Comparison of ENCODE assay signal across 8 mouse cellular contexts in genomic region chr4:45855803-45856424, GRCm38 (mm10). TPM values are rescaled to one million over a fixed set of nuclear protein-coding genes. Genes with fewer than 3 reads are reported as not detected.
A peak's percentile ranks its signal among the peaks of the same experiment; 100 is the strongest.
DNase-seq lines count a peak whose midpoint lies in the region; ATAC-seq and TF ChIP-seq lines count a peak whose summit lies in the region.

No protein-coding gene starts in this region.

- peak; percentile 68 for TF ChIP-seq RAD21 in MEL (IDR thresholded peaks at IDR 0.05; ENCODE audit: low read depth, low read length)

- H3K79me2 ChIP-seq in MEL (ENCODE audit: control insufficient read depth, insufficient read depth, low read length, poor library complexity), result no peaks in the 10 kb centered on the region

- no peaks in the 10 kb centered on the region for H3K4me1 ChIP-seq in MEL (ENCODE audit: control insufficient read depth in 1 of 2, insufficient read depth in 2 of 2, low read length in 2 of 2)
- no peaks in the 10 kb centered on the region for H3K4me1 ChIP-seq in forebrain, embryonic 11.5 days (replicated peaks; ENCODE audit: control insufficient read depth, insufficient read depth, low read length)

- no peak overlapping the region for H3K4me2 ChIP-seq in forebrain, embryonic 11.5 days (ENCODE audit: low read depth, low read length, severe bottlenecking)

- no peak overlapping the region for H3K9ac ChIP-seq in MEL (ENCODE audit: control insufficient read depth, low read depth, low read length, poor library complexity, severe bottlenecking)
- no peak overlapping the region for H3K9ac ChIP-seq in forebrain, embryonic 11.5 days (ENCODE audit: low read length)

- WGBS in forebrain, embryonic 11.5 days, result 47% methylated on average over 19 of the region's 19 CpGs

- H3K4me3 ChIP-seq in MEL (ENCODE audit: control insufficient read depth in 1 of 2, insufficient read depth in 1 of 2, low read depth in 2 of 2, low read length in 2 of 2), result no peak overlapping the region
- H3K4me3 ChIP-seq in forebrain, embryonic 11.5 days (ENCODE audit: low read depth, low read length), result no peak overlapping the region

- TF ChIP-seq EP300 in MEL (IDR thresholded peaks at IDR 0.05; ENCODE audit: low read depth in 1 of 2, low read length in 2 of 2), result no peak

- intact Hi-C loops in heart, postnatal 25 days (cut with DNase I), result loop anchor here (1.0 to 5.0 kb wide), 2 partner anchors 437 to 569 kb away; no protein-coding TSS in a partner anchor

- H3K27ac ChIP-seq in MEL (ENCODE audit: control insufficient read depth, low read depth, low read length), result no peak overlapping the region
- no peak overlapping the region for H3K27ac ChIP-seq in forebrain, embryonic 11.5 days (ENCODE audit: low read depth, low read length)

- peak; percentile 61; the same call in 1 of the 2 replicates for ATAC-seq in forebrain, embryonic 11.5 days (replicated peaks; ENCODE audit: low FRiP score)

- DNase-seq in MEL (ENCODE audit: low read depth, low spot score), result peak; percentile 63
- peak; percentile 16 for DNase-seq in c-Kit-negative CD71-positive TER-119-positive erythroid progenitor cells, embryonic 14.5 days (ENCODE audit: low read depth, low spot score)
- peak; percentile 83 for DNase-seq in forebrain, embryonic 11.5 days (ENCODE audit: low spot score)
- peak; percentile 13 for DNase-seq in heart, postnatal 25 days (ENCODE audit: low spot score)
- DNase-seq in layer of hippocampus, adult 9-10 months (ENCODE audit: low spot score), result peak; percentile 50
- DNase-seq in lung, postnatal 14 days, result peak; percentile 83
- DNase-seq in retina, postnatal 7 days (ENCODE audit: low read depth, low spot score), result peak; percentile 70
- DNase-seq in urinary bladder, adult 18-20 months (ENCODE audit: low spot score in 2 of 2), result peak; percentile 47 to 62

- H3K9me3 ChIP-seq in MEL (replicated peaks; ENCODE audit: insufficient read depth, low read length), result no peaks in the 10 kb centered on the region
- H3K9me3 ChIP-seq in forebrain, embryonic 11.5 days (ENCODE audit: control insufficient read depth, low read length), result peaks cover 3% of the 10 kb centered on the region; the same call in 1 of the 2 replicates

- TF ChIP-seq POLR2A in MEL (IDR thresholded peaks at IDR 0.05; ENCODE audit: control insufficient read depth in 1 of 2, insufficient read depth in 1 of 2, low read depth in 1 of 2, low read length in 2 of 2, poor library complexity in 1 of 2), result no peak

- TF ChIP-seq CTCF in MEL (IDR thresholded peaks at IDR 0.05 in 2 of 3, conservative IDR thresholded peaks at IDR 0.05 in 1 of 3; ENCODE audit: control insufficient read depth in 1 of 3, insufficient read depth in 1 of 3, low read depth in 2 of 3, low read length in 3 of 3, poor library complexity in 1 of 3, severe bottlenecking in 1 of 3), result peak; percentile 72 to 78 (median 74)

- H3K36me3 ChIP-seq in MEL (ENCODE audit: control insufficient read depth in 1 of 2, insufficient read depth in 2 of 2, low read length in 2 of 2), result no peaks in the 10 kb centered on the region
- no peaks in the 10 kb centered on the region for H3K36me3 ChIP-seq in forebrain, embryonic 11.5 days (ENCODE audit: control insufficient read depth, insufficient read depth, low read length)

- H3K27me3 ChIP-seq in MEL (ENCODE audit: control insufficient read depth in 1 of 2, insufficient read depth in 2 of 2, low read length in 2 of 2), result peaks cover 4 to 5% of the 10 kb centered on the region in 2 experiments; a peak in 3 of 4 replicates
- H3K27me3 ChIP-seq in forebrain, embryonic 11.5 days (ENCODE audit: control insufficient read depth, insufficient read depth, low read length), result no peaks in the 10 kb centered on the region

TF ChIP-seq in MEL, 35 proteins besides CTCF, POLR2A, EP300 and RAD21:
- TF ChIP-seq TCF12 (IDR thresholded peaks at IDR 0.05; ENCODE audit: low read depth, low read length) (no peak), SMC3 (IDR thresholded peaks at IDR 0.05; ENCODE audit: low read depth, low read length) (peak; percentile 57), NELFE (IDR thresholded peaks at IDR 0.05; ENCODE audit: low read depth, low read length) (no peak), ZC3H11A (IDR thresholded peaks at IDR 0.05; ENCODE audit: low read depth, low read length) (peak; percentile 24), TBP (IDR thresholded peaks at IDR 0.05; ENCODE audit: low read depth, low read length) (no peak)

RNA-seq across cellular contexts. Expression of gene Stra6l, which starts 7.5 kb away (rescaled TPM):
- total RNA-seq in MEL (2012; rRNA removed), result not detected in 2 replicates
- polyA plus RNA-seq in MEL (2012; ENCODE audit: insufficient read depth in 1 of 2, insufficient read length in 2 of 2, low read depth in 1 of 2, low replicate concordance in 2 of 2, missing spikeins in 1 of 2), result not detected
- polyA plus RNA-seq in forebrain, embryonic 11.5 days (2014; fragmentation: Nextera tagmentation; extraction: Ambion mirVana), result 0.37 and 0.56 TPM in 2 replicates
- not detected for total RNA-seq in heart, postnatal 25 days (2021)

RNA-seq across cellular contexts. Expression of gene Igfbpl1, which starts 29.2 kb away (rescaled TPM):
- not detected in 2 replicates for total RNA-seq in MEL (2012; rRNA removed)
- not detected for polyA plus RNA-seq in MEL (2012; ENCODE audit: insufficient read depth in 1 of 2, insufficient read length in 2 of 2, low read depth in 1 of 2, low replicate concordance in 2 of 2, missing spikeins in 1 of 2)
- polyA plus RNA-seq in forebrain, embryonic 11.5 days (2014; fragmentation: Nextera tagmentation; extraction: Ambion mirVana), result 83.2 and 84.0 TPM in 2 replicates
- 1 to 10 TPM in 1 of 2 experiments, under 1 TPM in 1; 0.83 to 1.6 TPM for total RNA-seq in heart, postnatal 25 days (2021)

RNA-seq across cellular contexts. Expression of gene Ccdc180, which starts 34.2 kb away (rescaled TPM):
- 0.07 and 0.08 TPM in 2 replicates for total RNA-seq in MEL (2012; rRNA removed)
- polyA plus RNA-seq in MEL (2012; ENCODE audit: insufficient read depth in 1 of 2, insufficient read length in 2 of 2, low read depth in 1 of 2, low replicate concordance in 2 of 2, missing spikeins in 1 of 2), result under 1 TPM in 1 of 2 experiments, not detected in 1; 0.31 TPM
- polyA plus RNA-seq in forebrain, embryonic 11.5 days (2014; fragmentation: Nextera tagmentation; extraction: Ambion mirVana), result 0.07 and 0.17 TPM in 2 replicates
- total RNA-seq in heart, postnatal 25 days (2021), result not detected

RNA-seq across cellular contexts. Expression of gene Aldh1b1, which starts 57.1 kb away (rescaled TPM):
- 1.9 and 2.0 TPM in 2 replicates for total RNA-seq in MEL (2012; rRNA removed)
- 1 to 10 TPM in 1 of 2 experiments, not detected in 1; 2.1 TPM for polyA plus RNA-seq in MEL (2012; ENCODE audit: insufficient read depth in 1 of 2, insufficient read length in 2 of 2, low read depth in 1 of 2, low replicate concordance in 2 of 2, missing spikeins in 1 of 2)
- polyA plus RNA-seq in forebrain, embryonic 11.5 days (2014; fragmentation: Nextera tagmentation; extraction: Ambion mirVana), result 5.0 and 5.2 TPM in 2 replicates
- total RNA-seq in heart, postnatal 25 days (2021), result 10 to 100 TPM; 16.0 to 17.5 TPM

Comparison
In these comparisons a context has a peak if more than half of its experiments do, and no peak if none do; other contexts are left out.
1. DNase-seq: peak in every context shown above with its lines; median percentile 83 in forebrain, embryonic 11.5 days; 83 in lung, postnatal 14 days; 70 in retina, postnatal 7 days; 63 in MEL; 54 in urinary bladder, adult 18-20 months; 50 in layer of hippocampus, adult 9-10 months; 16 in c-Kit-negative CD71-positive TER-119-positive erythroid progenitor cells, embryonic 14.5 days; 13 in heart, postnatal 25 days.